Mouse (Mus musculus) embryonic facial prominence, embryonic 14.5 days (tissue): ENCODE data around the gene Atp2b1. TPM values are rescaled to one million over a fixed set of nuclear protein-coding genes. Genes with fewer than 3 reads are reported as not detected.

Experiments used
- ATAC-seq: fragments of 200-750 bp; cut with Nextera tagmentation; 2 replicates; pipeline ENCODE4 v1.8.0; 2017; ENCODE audit warnings: low read depth, moderate number of reproducible peaks, moderate TSS enrichment
- DNase-seq: peaks from one replicate; pipeline ENCODE4 v3.0.0-alpha.2; 2015; ENCODE audit warnings: low spot score
- H3K27ac ChIP-seq: fragments of 300-500 bp; sonication (generic); replicated peaks from 2 replicates; pipeline ENCODE4 v1.5.1; 2014; ENCODE audit warnings: low read depth, mild to moderate bottlenecking, low read length, moderate library complexity
- H3K27me3 ChIP-seq: fragments of 300-500 bp; sonication (generic); replicated peaks from 2 replicates; pipeline ENCODE4 v1.6.1; 2014; ENCODE audit warnings: low read length; ENCODE audit not compliant: control insufficient read depth, insufficient read depth
- H3K36me3 ChIP-seq: fragments of 300-500 bp; sonication (generic); 2 replicates; pipeline ENCODE4 v1.6.1; 2014; ENCODE audit warnings: low read length, mixed read lengths; ENCODE audit not compliant: control insufficient read depth, insufficient read depth
- H3K4me1 ChIP-seq: fragments of 300-500 bp; sonication (generic); 2 replicates; pipeline ENCODE4 v1.6.1; 2014; ENCODE audit warnings: antibody characterized with exemption, low read length; ENCODE audit not compliant: control insufficient read depth, insufficient read depth
- H3K4me2 ChIP-seq: fragments of 300-500 bp; sonication (generic); 2 replicates; pipeline ENCODE4 v1.6.1; 2014; ENCODE audit warnings: low read depth, mild to moderate bottlenecking, low read length, moderate library complexity, mixed read lengths
- H3K4me3 ChIP-seq: fragments of 300-500 bp; sonication (generic); 2 replicates; pipeline ENCODE4 v1.5.1; 2014; ENCODE audit warnings: low read depth, mild to moderate bottlenecking, low read length
- H3K9ac ChIP-seq: fragments of 300-500 bp; sonication (generic); 2 replicates; pipeline ENCODE4 v1.6.1; 2014; ENCODE audit warnings: low read depth, mild to moderate bottlenecking, low read length, moderate library complexity, mixed read lengths
- H3K9me3 ChIP-seq: fragments of 300-500 bp; sonication (generic); 2 replicates; pipeline ENCODE4 v1.6.1; 2016; ENCODE audit warnings: low read length; ENCODE audit not compliant: control insufficient read depth
- WGBS: fragments of 180-500 bp; shearing (Covaris S2); extraction: QIAGEN DNeasy Blood & Tissue Kit; methylation state at CpG from one replicate; pipeline ENCODE4 v1.1.7; 2014; 5-methylcytosine and 5-hydroxymethylcytosine counted together
- polyA plus RNA-seq: library from polyadenylated mRNA; unstranded; fragments of >200 nt; fragmentation: Nextera tagmentation; extraction: Ambion mirVana; gene quantifications from 2 replicates; pipeline ENCODE4 v1.2.1, GENCODE M21; 2014

Atp2b1 gene
- 105 and 121 TPM in 2 replicates for polyA plus RNA-seq

DNA sequence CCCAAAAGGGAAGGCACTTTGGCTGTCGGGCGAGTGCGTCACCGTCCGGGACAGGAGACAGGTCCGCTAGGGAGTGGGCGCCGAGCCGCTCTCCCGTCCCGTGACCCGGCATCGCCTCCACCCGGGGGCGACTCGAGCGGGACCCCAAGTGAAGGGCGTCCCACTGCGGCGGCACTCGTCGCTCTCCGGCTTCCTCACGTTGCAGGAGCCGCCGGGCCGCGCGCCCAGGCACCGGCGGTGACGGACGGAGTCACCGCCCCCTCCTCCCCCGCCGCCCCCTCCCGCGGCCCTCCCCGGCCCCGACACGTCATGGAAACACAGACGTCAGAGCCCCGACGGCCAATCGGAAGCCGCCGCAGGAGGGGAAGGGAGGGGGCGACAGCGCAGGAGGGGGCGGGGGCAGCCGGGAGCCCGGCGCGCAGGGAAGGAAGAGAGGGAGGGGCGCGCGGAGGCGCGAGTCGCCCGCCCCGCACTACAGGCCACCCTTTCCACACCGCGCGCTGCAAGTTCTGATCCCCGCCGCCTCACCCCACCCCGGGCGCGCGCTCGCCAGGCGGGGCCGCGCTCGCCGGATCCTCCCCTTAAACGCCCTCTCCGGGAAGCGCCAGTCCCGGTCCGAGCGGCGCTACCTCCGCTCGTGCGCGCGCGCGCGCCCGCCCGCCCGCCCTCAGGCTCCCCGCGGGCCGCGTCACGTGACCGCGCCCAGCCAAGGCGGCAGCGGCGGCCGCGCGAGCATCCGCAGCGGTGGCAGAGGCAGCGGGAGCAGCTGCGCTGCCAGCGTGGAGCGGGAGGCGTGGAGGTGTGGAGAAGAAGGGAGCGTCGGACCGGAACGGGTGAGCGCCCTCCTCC lies at the start of gene Atp2b1:
Gene Atp2b1 (plus strand): TSS at position 446 of the 849 bp plus-strand sequence.
- Histone ChIP-seq H3K4me3 (peak within 1 kb of the TSS; percentile 93), H3K9me3 (no peaks in the 10 kb centered on the region), H3K27me3 (no peaks in the 10 kb centered on the region), H3K4me1 (peaks cover 18% of the 10 kb centered on the region; the same call in 1 of the 2 replicates), H3K36me3 (no peaks in the 10 kb centered on the region), H3K4me2 (peak within 1 kb of the TSS; percentile 95), H3K9ac (peak within 1 kb of the TSS; percentile 94), H3K27ac (peak within 1 kb of the TSS; percentile 99)
- DNase-seq = peak; percentile 97
- WGBS = 0% methylated on average over 18 of the region's 120 CpGs
- peak; percentile 94 for ATAC-seq

DNA sequence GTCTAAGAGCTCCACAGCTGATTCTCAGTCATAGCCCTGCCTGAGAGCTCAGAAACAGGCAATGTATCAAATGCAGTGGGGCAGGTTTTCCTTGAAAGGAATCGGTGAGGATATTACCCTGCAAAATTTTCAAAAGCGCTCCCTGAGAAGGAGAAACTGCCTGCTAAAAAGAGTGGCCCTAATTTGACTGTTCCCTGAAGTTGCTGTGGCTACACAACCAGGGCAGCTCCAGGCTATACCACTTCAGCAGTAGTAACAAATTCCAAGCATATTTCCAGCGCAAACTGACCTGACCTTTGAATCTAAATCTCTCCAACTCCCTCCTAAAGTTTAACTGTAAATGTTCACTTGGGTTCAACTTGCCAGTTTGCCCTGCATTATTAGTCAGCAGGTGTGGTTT lies 49.4 kb upstream of the Atp2b1 start:
- Histone ChIP-seq H3K4me3 (no peak overlapping the region), H3K36me3 (no peaks in the 10 kb centered on the region), H3K27ac (no peak overlapping the region), H3K4me1 (no peaks in the 10 kb centered on the region), H3K27me3 (no peaks in the 10 kb centered on the region), H3K9me3 (no peaks in the 10 kb centered on the region), H3K9ac (no peak overlapping the region), H3K4me2 (no peak overlapping the region)
- ATAC-seq = no peak
- 60% methylated on average over 3 of the region's 3 CpGs for WGBS
- DNase-seq = no peak

DNA sequence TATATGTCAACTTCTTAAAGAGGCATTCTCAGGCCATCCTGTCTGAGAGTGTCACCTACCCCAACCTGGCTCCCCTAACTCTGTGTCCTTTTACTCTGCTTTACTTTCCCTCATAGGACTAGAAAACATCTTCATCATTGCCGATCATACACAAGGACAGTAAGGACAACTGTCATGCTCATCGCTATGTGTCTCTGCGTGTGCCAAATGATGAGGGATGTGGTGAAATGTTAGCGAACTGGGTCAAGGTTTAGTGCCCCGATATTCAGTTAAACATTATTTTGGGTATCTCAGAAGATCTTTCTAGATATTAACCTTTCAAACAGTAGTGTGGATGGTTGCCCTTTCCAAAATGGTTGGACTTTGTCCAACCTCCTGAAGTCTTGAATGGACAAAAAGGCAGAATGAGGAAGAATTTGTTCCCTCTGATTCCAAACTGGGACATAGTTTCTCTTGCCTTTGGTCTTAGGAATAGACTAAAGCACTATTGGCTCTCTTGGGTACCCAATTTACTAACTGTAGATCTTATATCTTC lies 47.3 kb upstream of the Atp2b1 start:
- ATAC-seq = no peak
- H3K36me3 ChIP-seq = no peaks in the 10 kb centered on the region
- 93% methylated on average over 5 of the region's 5 CpGs for whole genome bisulfite sequencing

DNA sequence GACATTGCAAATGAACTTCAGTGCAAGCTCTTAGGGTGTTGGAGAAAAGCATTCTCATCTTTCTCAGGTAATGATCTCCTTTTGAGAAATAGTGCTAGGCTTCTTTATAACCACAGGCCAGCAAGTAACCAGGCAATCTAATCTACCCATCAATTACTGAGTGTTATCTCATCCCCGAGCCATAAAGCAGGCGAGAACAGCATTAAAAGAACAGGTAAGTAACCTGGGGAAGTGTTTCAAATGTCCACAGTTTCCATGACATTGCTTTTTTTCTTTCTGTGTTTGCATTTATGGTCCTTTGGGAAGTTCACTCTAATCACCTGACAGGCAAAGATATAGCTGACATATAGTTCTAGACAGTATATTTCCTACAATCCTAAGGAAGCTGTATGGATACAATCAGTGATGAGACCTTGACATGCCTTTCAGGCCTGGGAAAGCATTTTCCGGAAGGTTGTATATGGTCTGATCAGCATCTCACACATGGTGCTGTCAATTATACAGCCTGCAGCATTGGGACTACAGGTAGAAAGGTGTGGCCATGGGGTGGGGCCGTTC lies 45.8 kb upstream of the Atp2b1 start:
- ATAC-seq (no peak), DNase-seq (no peak)
- Histone ChIP-seq H3K9me3 (no peaks in the 10 kb centered on the region), H3K4me3 (no peak overlapping the region), H3K4me2 (no peak overlapping the region), H3K27ac (no peak overlapping the region), H3K9ac (no peak overlapping the region), H3K4me1 (no peaks in the 10 kb centered on the region), H3K36me3 (no peaks in the 10 kb centered on the region), H3K27me3 (no peaks in the 10 kb centered on the region)
- WGBS = 93% methylated on average over 4 of the region's 4 CpGs

More for the DNA sequence above, 47.3 kb upstream of the Atp2b1 start:
- Histone ChIP-seq H3K27me3 (no peaks in the 10 kb centered on the region), H3K9me3 (no peaks in the 10 kb centered on the region), H3K9ac (no peak overlapping the region), H3K27ac (no peak overlapping the region), H3K4me2 (no peak overlapping the region), H3K4me3 (no peak overlapping the region), H3K4me1 (no peaks in the 10 kb centered on the region)
- DNase-seq = no peak

DNA sequence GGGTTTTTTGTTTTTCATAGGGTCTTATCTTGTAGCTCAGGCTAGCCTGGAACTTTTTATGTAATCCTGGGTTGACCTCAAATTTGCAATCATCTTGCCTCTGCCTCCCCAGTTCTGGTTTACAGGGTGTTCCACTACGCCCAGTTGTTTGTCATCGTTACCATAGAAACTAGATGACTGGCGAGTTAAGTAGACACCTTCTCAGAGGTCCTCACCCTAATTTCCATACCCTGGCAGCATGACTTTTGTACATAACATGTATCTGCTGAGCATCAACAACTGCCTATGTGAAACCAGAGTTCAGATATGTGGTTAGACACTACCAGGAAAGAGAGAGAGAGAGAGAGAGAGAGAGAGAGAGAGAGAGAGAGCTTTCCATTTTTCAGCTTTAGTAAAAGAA lies 36.4 kb upstream of the Atp2b1 start:
- H3K4me2 ChIP-seq = no peak overlapping the region
- ATAC-seq = no peak
- 76% methylated on average over 3 of the region's 3 CpGs for WGBS

DNA sequence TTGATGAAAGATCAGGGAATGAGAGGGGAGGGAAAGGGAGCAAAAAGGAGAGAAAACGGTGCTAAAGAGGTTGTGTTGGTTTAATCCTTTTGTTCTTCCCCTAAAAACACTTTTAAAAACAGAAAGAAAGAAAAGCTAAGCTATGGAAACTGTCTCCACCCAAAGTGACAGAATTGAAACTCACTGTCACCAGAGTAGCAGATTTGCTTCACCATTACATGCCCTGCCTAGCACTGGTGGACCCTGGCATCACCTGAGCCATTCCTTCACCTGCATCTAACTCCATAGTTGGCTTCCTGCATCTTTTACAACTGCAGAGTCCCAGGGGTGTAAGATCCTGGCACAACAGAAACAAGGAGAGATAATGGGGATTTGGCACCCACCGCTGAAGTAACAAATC lies 35.6 kb upstream of the Atp2b1 start:
- ATAC-seq = no peak
- H3K9ac ChIP-seq = no peak overlapping the region
- H3K27ac ChIP-seq = no peak overlapping the region
- DNase-seq = no peak
- H3K9me3 ChIP-seq = no peaks in the 10 kb centered on the region
- H3K36me3 ChIP-seq = no peaks in the 10 kb centered on the region
- H3K4me2 ChIP-seq = no peak overlapping the region
- H3K4me1 ChIP-seq = no peaks in the 10 kb centered on the region
- H3K4me3 ChIP-seq = no peak overlapping the region
- H3K27me3 ChIP-seq = no peaks in the 10 kb centered on the region
- 71% methylated on average over 2 of the region's 2 CpGs for WGBS

More for the DNA sequence above, 36.4 kb upstream of the Atp2b1 start:
- no peaks in the 10 kb centered on the region for H3K9me3 ChIP-seq
- no peaks in the 10 kb centered on the region for H3K36me3 ChIP-seq
- no peak for DNase-seq
- H3K27me3 ChIP-seq = no peaks in the 10 kb centered on the region
- no peak overlapping the region for H3K27ac ChIP-seq
- no peaks in the 10 kb centered on the region for H3K4me1 ChIP-seq
- no peak overlapping the region for H3K9ac ChIP-seq
- no peak overlapping the region for H3K4me3 ChIP-seq

DNA sequence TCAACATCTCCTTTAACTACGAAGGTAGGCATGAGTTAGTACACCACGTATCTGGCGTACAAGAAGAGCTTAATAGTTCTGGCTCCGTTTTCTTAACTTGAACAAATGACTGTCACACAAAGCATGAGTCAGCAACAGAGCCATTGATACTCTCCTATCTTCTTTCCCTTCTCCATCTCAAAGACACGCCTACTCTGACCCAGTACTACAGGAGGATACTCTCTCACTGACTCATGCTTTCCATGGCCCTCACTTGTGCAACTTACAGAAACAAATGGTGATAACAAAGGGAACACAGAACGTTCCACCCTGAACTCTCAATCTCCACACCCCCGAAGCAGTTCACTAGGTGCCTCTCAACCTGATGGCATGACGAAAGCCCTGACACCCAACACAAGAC lies 34.1 kb upstream of the Atp2b1 start:
- no peaks in the 10 kb centered on the region for H3K27me3 ChIP-seq
- no peak overlapping the region for H3K4me3 ChIP-seq
- H3K4me1 ChIP-seq = no peaks in the 10 kb centered on the region
- ATAC-seq = no peak
- H3K9me3 ChIP-seq = no peaks in the 10 kb centered on the region
- WGBS = 86% methylated on average over 8 of the region's 8 CpGs
- H3K27ac ChIP-seq = no peak overlapping the region
- no peaks in the 10 kb centered on the region for H3K36me3 ChIP-seq
- no peak overlapping the region for H3K4me2 ChIP-seq
- no peak overlapping the region for H3K9ac ChIP-seq
- DNase-seq = no peak

DNA sequence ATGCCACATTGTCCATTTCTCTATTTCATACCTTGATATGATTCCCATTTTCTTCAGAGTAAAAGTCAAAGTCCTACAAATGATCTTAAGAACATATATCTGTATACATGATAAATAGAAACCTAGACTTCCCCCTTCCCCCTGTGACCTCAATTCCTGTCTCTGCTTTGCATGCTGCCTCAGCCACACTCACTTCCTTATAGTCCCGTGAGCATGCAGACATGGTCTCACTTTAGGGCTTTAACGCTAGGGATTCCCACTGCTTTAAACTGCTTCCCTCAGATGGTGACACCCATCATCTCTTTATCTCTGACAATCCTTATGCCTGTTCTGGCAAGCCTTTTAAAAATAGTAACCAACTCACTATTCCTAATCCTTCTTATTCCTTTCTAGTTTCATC lies 33.5 kb upstream of the Atp2b1 start:
- DNase-seq = peak; percentile 12
- Histone ChIP-seq H3K4me3 (no peak overlapping the region), H3K27me3 (no peaks in the 10 kb centered on the region), H3K36me3 (no peaks in the 10 kb centered on the region), H3K4me2 (no peak overlapping the region), H3K27ac (no peak overlapping the region), H3K4me1 (no peaks in the 10 kb centered on the region), H3K9ac (no peak overlapping the region), H3K9me3 (no peaks in the 10 kb centered on the region)
- 68% methylated on average over 2 of the region's 2 CpGs for WGBS
- ATAC-seq = no peak
